Mouse (Mus musculus): ENCODE measurements around the gene Gbp2b.

DNA sequence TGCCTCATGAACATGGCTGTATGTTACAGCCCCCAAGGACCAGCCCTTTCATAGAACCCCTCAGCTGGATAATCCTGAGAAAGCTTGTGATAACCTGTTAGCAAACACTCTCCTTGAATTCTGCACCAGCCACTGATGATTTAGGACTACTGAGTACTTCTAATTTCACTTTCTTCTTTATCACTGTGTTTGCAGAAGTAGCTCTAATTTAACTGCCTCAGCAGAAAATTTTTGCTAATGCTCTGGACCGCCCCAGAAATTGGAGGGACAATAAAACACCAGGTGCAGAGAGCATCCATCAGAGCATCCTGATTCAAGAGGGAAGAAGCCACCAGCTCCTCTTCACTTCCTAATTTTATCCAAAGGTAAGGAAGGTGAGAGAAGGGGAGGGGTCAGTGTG is at the start of gene Gbp2b:
- TF ChIP-seq GATA1 (IDR thresholded peaks at IDR 0.05; ENCODE audit: low read length) (no peak), TAL1 (IDR thresholded peaks at IDR 0.05; ENCODE audit: low read length) (no peak)

Measured in erythroblast, embryonic 14.5 days (primary cell).